Mouse (Mus musculus): Measurements from ENCODE around the gene Slc17a7. TPM values are rescaled to one million over a fixed set of nuclear protein-coding genes. Genes with fewer than 3 reads are reported as not detected.

Slc17a7 gene
- polyA plus RNA-seq, 1 experiment = 0.06 TPM

- Histone ChIP-seq H3K4me1 (ENCODE audit: control insufficient read depth, insufficient read depth, insufficient read length) (no peaks in the 10 kb centered on the region), H3K36me3 (ENCODE audit: control insufficient read depth, insufficient read depth, low read length) (no peaks in the 10 kb centered on the region), H3K4me3 (ENCODE audit: extremely low read depth, insufficient read depth, insufficient read length) (no peak overlapping the region), H3K27me3 (ENCODE audit: control insufficient read depth, insufficient read depth, low read length) (no peaks in the 10 kb centered on the region), H3K27ac (ENCODE audit: insufficient read depth, low read length) (no peak overlapping the region)
- WGBS = 51% methylated on average over 2 of the region's 2 CpGs
- TF ChIP-seq POLR2A (IDR thresholded peaks at IDR 0.05; ENCODE audit: low read depth, low read length) (no peak), CTCF (IDR thresholded peaks at IDR 0.05; ENCODE audit: extremely low read depth, insufficient read depth, insufficient read length, insufficient replicate concordance) (no peak)
- no peak for DNase-seq (ENCODE audit: low read depth in 1 of 2, low spot score in 2 of 2)
Observed at GRCm38 (mm10) chr7:45191161-45191560, 27.4 kb downstream of the Slc17a7 start.

GRCm38 (mm10) chr7:45191803-45192363, 28.1 kb downstream of the Slc17a7 start:
- no peak overlapping the region for H3K4me3 ChIP-seq (ENCODE audit: extremely low read depth, insufficient read depth, insufficient read length)
- no peaks in the 10 kb centered on the region for H3K27me3 ChIP-seq (ENCODE audit: control insufficient read depth, insufficient read depth, low read length)
- TF ChIP-seq POLR2A (IDR thresholded peaks at IDR 0.05; ENCODE audit: low read depth, low read length) (no peak), CTCF (IDR thresholded peaks at IDR 0.05; ENCODE audit: extremely low read depth, insufficient read depth, insufficient read length, insufficient replicate concordance) (no peak)
- no peaks in the 10 kb centered on the region for H3K4me1 ChIP-seq (ENCODE audit: control insufficient read depth, insufficient read depth, insufficient read length)
- H3K27ac ChIP-seq (ENCODE audit: insufficient read depth, low read length) = no peak overlapping the region
- 49% methylated on average over 8 of the region's 8 CpGs for WGBS
- DNase-seq (ENCODE audit: low read depth in 1 of 2, low spot score in 2 of 2) = no peak
- H3K36me3 ChIP-seq (ENCODE audit: control insufficient read depth, insufficient read depth, low read length) = no peaks in the 10 kb centered on the region

GRCm38 (mm10) chr7:45192585-45193310, 29.0 kb downstream of the Slc17a7 start:
- DNase-seq (ENCODE audit: low read depth in 1 of 2, low spot score in 2 of 2) = no peak
- no peaks in the 10 kb centered on the region for H3K27me3 ChIP-seq (ENCODE audit: control insufficient read depth, insufficient read depth, low read length)

GRCm38 (mm10) chr7:45193406-45193805, 29.7 kb downstream of the Slc17a7 start:
- DNase-seq (ENCODE audit: low read depth in 1 of 2, low spot score in 2 of 2) = no peak
- Histone ChIP-seq H3K27me3 (ENCODE audit: control insufficient read depth, insufficient read depth, low read length) (no peaks in the 10 kb centered on the region), H3K36me3 (ENCODE audit: control insufficient read depth, insufficient read depth, low read length) (no peaks in the 10 kb centered on the region), H3K4me1 (ENCODE audit: control insufficient read depth, insufficient read depth, insufficient read length) (no peaks in the 10 kb centered on the region), H3K4me3 (ENCODE audit: extremely low read depth, insufficient read depth, insufficient read length) (no peak overlapping the region), H3K27ac (ENCODE audit: insufficient read depth, low read length) (no peak overlapping the region)
- TF ChIP-seq POLR2A (IDR thresholded peaks at IDR 0.05; ENCODE audit: low read depth, low read length) (no peak), CTCF (IDR thresholded peaks at IDR 0.05; ENCODE audit: extremely low read depth, insufficient read depth, insufficient read length, insufficient replicate concordance) (no peak)
- 58% methylated on average over 5 of the region's 5 CpGs for WGBS

More at GRCm38 (mm10) chr7:45192585-45193310, 29.0 kb downstream of the Slc17a7 start:
- Histone ChIP-seq H3K4me1 (ENCODE audit: control insufficient read depth, insufficient read depth, insufficient read length) (no peaks in the 10 kb centered on the region), H3K27ac (ENCODE audit: insufficient read depth, low read length) (no peak overlapping the region), H3K36me3 (ENCODE audit: control insufficient read depth, insufficient read depth, low read length) (no peaks in the 10 kb centered on the region), H3K4me3 (ENCODE audit: extremely low read depth, insufficient read depth, insufficient read length) (no peak overlapping the region)
- 85% methylated on average over 7 of the region's 7 CpGs for WGBS
- no peak for TF ChIP-seq POLR2A (IDR thresholded peaks at IDR 0.05; ENCODE audit: low read depth, low read length)
- no peak for TF ChIP-seq CTCF (IDR thresholded peaks at IDR 0.05; ENCODE audit: extremely low read depth, insufficient read depth, insufficient read length, insufficient replicate concordance)

GRCm38 (mm10) chr7:45193871-45194785, 30.4 kb downstream of the Slc17a7 start:
- no peak for TF ChIP-seq POLR2A (IDR thresholded peaks at IDR 0.05; ENCODE audit: low read depth, low read length)
- no peak for TF ChIP-seq CTCF (IDR thresholded peaks at IDR 0.05; ENCODE audit: extremely low read depth, insufficient read depth, insufficient read length, insufficient replicate concordance)
- WGBS = 87% methylated on average over 17 of the region's 17 CpGs
- no peak overlapping the region for H3K4me3 ChIP-seq (ENCODE audit: extremely low read depth, insufficient read depth, insufficient read length)
- H3K4me1 ChIP-seq (ENCODE audit: control insufficient read depth, insufficient read depth, insufficient read length) = no peaks in the 10 kb centered on the region
- DNase-seq (ENCODE audit: low read depth in 1 of 2, low spot score in 2 of 2) = no peak
- H3K36me3 ChIP-seq (ENCODE audit: control insufficient read depth, insufficient read depth, low read length) = no peaks in the 10 kb centered on the region
- no peaks in the 10 kb centered on the region for H3K27me3 ChIP-seq (ENCODE audit: control insufficient read depth, insufficient read depth, low read length)
- H3K27ac ChIP-seq (ENCODE audit: insufficient read depth, low read length) = no peak overlapping the region

- WGBS = 74% methylated on average over 13 of the region's 13 CpGs
- Histone ChIP-seq H3K27me3 (ENCODE audit: control insufficient read depth, insufficient read depth, low read length) (no peaks in the 10 kb centered on the region), H3K4me1 (ENCODE audit: control insufficient read depth, insufficient read depth, insufficient read length) (no peaks in the 10 kb centered on the region), H3K4me3 (ENCODE audit: extremely low read depth, insufficient read depth, insufficient read length) (no peak overlapping the region), H3K27ac (ENCODE audit: insufficient read depth, low read length) (no peak overlapping the region), H3K36me3 (ENCODE audit: control insufficient read depth, insufficient read depth, low read length) (no peaks in the 10 kb centered on the region)
- no peak for DNase-seq (ENCODE audit: low read depth in 1 of 2, low spot score in 2 of 2)
- TF ChIP-seq POLR2A (IDR thresholded peaks at IDR 0.05; ENCODE audit: low read depth, low read length) = no peak
- no peak for TF ChIP-seq CTCF (IDR thresholded peaks at IDR 0.05; ENCODE audit: extremely low read depth, insufficient read depth, insufficient read length, insufficient replicate concordance)
Observed at GRCm38 (mm10) chr7:45195341-45196175, 31.8 kb downstream of the Slc17a7 start.

All from spleen, adult 2 months (tissue).